Mouse (Mus musculus) embryonic facial prominence, embryonic 15.5 days (tissue): ENCODE results near the gene Asf1b. TPM values are rescaled to one million over a fixed set of nuclear protein-coding genes. Genes with fewer than 3 reads are reported as not detected.

Experiments
- ATAC-seq: fragments of 200-750 bp; cut with Nextera tagmentation; 2 replicates; pipeline ENCODE4 v1.8.0; 2017; ENCODE audit warnings: low read depth, moderate TSS enrichment; ENCODE audit not compliant: insufficient number of reproducible peaks, low FRiP score, low TSS enrichment
- H3K27ac ChIP-seq: fragments of 300-500 bp; sonication (generic); replicated peaks from 2 replicates; pipeline ENCODE4 v1.5.1; 2015; ENCODE audit warnings: mild to moderate bottlenecking, inconsistent platforms
- H3K27me3 ChIP-seq: fragments of 300-500 bp; sonication (generic); 2 replicates; pipeline ENCODE4 v1.6.1; 2015; ENCODE audit warnings: inconsistent platforms
- H3K36me3 ChIP-seq: fragments of 300-500 bp; sonication (generic); 2 replicates; pipeline ENCODE4 v1.6.1; 2015; ENCODE audit warnings: mild to moderate bottlenecking, inconsistent platforms
- H3K4me1 ChIP-seq: fragments of 300-500 bp; sonication (generic); 2 replicates; pipeline ENCODE4 v1.6.1; 2015; ENCODE audit warnings: inconsistent platforms
- H3K4me2 ChIP-seq: fragments of 300-500 bp; sonication (generic); replicated peaks from 2 replicates; pipeline ENCODE4 v1.6.1; 2015; ENCODE audit warnings: mild to moderate bottlenecking, inconsistent platforms
- H3K4me3 ChIP-seq: fragments of 300-500 bp; sonication (generic); replicated peaks from 2 replicates; pipeline ENCODE4 v1.5.1; 2015; ENCODE audit warnings: mild to moderate bottlenecking, inconsistent platforms
- H3K9ac ChIP-seq: fragments of 300-500 bp; sonication (generic); 2 replicates; pipeline ENCODE4 v1.6.1; 2015; ENCODE audit warnings: inconsistent platforms
- H3K9me3 ChIP-seq: fragments of 300-500 bp; sonication (generic); replicated peaks from 2 replicates; pipeline ENCODE4 v1.6.1; 2016; ENCODE audit warnings: inconsistent platforms
- WGBS: fragments of 180-500 bp; shearing (Covaris S2); methylation state at CpG from one replicate; pipeline ENCODE4 v1.1.7; 2015; 5-methylcytosine and 5-hydroxymethylcytosine counted together
- microRNA counts: library from miRNA; unstranded; fragments of <30 nt; microRNA quantifications from one replicate; lab custom pipeline; 2016
- microRNA-seq: library from miRNA; unstranded; fragments of <30 nt; microRNA quantifications from one replicate; pipeline ENCODE4, GENCODE M21; 2016; ENCODE audit warnings: borderline number of aligned reads
- polyA plus RNA-seq: library from polyadenylated mRNA; unstranded; fragments of >200 nt; fragmentation: Nextera tagmentation; extraction: Ambion mirVana; gene quantifications from 2 replicates; pipeline ENCODE4 v1.2.1, GENCODE M21; 2015

Gene Asf1b
- polyA plus RNA-seq, 1 experiment from 2014 or later, result 57.2 TPM

DNA sequence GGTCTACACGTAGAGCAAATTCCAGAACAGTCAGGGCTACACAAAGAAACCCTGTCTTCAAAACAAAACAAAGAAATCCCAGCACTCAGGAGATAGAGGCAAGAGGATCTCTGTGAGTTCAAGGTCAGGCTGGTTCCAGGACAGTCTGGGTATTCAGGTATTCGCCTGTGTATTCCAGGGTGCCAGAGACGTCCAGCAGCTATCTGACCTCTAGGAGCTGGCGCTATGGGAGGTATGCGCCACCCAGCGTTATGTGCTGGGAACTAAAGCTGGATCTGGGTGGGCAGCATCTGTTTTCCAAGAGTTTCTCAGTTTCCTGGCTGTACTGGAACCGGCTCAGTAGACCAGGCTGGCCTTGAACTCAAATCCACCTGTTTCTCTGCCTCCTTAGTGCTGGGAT lies 53.1 kb downstream of the Asf1b start:
- no peak for ATAC-seq
- WGBS, result 28% methylated on average over 7 of the region's 7 CpGs
- Histone ChIP-seq H3K9ac (no peak overlapping the region), H3K4me3 (no peak overlapping the region), H3K36me3 (no peaks in the 10 kb centered on the region), H3K4me2 (no peak overlapping the region), H3K27me3 (peaks cover 35% of the 10 kb centered on the region), H3K27ac (no peak overlapping the region), H3K9me3 (no peaks in the 10 kb centered on the region), H3K4me1 (peaks cover 47% of the 10 kb centered on the region)

DNA sequence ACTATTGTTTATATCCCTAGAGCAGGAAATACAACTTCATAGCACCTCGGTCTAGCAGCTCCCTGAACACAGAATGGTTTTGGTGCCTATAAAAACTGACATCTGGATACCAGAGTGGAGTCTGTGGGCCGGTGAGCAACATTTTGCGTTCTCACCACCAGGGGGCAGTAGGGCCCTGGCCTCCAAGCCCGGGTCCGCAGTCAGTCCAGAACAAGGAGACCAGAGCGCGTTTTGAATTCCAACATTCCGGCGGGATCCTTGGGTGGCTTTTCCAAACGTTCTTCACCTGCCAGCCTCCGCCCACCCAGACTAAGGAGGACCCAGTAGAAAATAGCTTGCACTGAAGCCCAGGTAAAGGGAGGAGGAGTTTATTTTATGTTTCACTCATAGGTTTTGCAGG lies 54.6 kb downstream of the Asf1b start:
- Histone ChIP-seq H3K9ac (no peak overlapping the region), H3K36me3 (no peaks in the 10 kb centered on the region), H3K4me1 (peaks cover 36% of the 10 kb centered on the region), H3K27me3 (peaks cover 41% of the 10 kb centered on the region), H3K9me3 (no peaks in the 10 kb centered on the region), H3K27ac (no peak overlapping the region), H3K4me2 (no peak overlapping the region), H3K4me3 (no peak overlapping the region)
- 0 out of 2 replicates have a peak, but pooled peaks have one; percentile 16 for ATAC-seq
- under 1% methylated on average over 11 of the region's 11 CpGs for WGBS

DNA sequence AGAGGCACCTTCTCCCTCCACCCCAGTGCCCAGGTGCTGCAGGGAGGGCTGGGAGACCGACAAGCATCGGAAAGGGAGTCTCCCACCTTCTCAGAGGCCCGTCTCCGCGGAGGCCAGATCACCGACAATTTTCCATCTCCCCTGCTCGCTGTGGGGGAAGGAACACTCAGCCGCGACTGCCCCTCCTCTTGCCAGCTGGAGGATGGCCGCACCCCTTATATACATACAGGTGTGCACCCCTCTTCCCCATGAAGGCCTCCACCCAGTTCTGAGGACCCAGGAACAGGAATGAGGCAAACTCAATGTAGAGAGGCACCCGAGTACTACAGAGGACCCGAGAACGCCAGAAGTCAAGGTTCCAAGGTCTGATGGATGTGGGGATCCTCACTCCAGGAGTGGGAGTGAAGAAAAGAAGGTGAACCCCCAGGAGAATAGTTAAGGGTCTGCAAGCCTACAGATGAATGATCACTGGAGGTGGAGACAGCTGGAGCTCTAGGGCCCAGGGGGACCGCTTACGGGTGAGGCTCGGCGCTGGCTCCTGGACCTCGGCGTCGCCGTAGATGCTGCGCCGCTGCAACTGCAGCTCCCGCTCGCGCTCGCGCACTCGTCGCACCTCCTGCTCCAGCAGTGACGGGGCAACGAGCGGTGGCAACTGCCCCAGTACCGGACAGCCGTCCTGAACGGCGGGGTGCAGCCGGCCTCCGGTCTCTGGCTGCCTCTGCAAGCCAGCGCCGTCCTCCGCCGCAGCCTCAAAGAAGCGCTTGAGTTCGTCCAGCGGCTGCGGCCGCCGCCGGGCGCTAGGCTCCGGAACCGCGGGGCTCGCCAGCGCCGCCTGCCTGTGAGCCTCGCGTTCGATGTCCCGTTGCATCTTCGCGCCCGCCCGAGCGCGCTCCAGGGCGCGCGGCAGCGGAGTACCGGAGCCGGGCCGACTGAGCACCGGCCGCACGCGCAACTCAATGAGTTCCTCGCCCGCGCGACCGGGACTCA lies 55.6 kb downstream of the Asf1b start:
- Histone ChIP-seq H3K36me3 (no peaks in the 10 kb centered on the region), H3K4me2 (peak overlapping the region; percentile 99), H3K27ac (no peak overlapping the region), H3K4me3 (peak overlapping the region; percentile 54), H3K27me3 (peaks cover 41% of the 10 kb centered on the region), H3K9me3 (no peaks in the 10 kb centered on the region), H3K4me1 (peaks cover 32% of the 10 kb centered on the region), H3K9ac (peak overlapping the region; percentile 35)
- peak; percentile 48 for ATAC-seq
- WGBS, result under 1% methylated on average over 75 of the region's 83 CpGs

DNA sequence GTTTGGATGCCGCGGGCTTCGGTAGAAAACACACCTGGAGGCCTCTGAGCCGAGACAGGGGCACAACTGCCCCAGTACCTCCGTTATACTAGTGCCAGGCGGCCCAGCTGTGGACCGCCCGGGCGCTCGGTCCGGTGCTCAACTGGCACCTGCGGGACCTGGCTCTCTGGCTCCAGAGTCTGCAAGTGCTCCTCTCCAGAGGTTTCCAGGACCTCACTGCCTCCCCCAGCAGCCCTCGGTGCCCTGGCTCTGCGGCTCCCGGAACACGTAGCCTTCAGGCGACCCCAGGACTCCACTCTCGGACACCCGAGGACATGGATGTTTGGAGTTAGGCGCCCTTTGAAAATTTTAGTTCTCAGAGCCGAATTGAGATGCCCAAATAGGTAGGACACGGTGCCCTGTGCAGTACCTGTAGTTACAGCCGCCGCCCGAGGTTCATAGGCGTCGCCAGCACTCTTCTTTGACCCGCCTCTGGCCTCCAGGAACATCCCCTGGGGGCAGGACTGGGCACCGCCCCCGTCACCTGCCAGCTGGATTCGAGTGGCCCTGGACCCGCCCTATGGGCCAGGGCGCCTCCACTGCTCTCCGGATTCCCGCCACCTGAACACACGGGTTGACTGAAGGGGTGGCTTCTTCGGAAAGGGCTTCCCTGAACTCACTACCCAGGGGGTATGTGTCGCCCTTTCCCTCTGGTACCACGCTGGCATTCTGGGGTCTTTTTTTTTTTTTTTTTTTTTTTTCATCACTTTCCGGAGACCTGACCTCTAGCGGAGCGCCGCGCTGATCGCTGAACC lies 56.6 kb downstream of the Asf1b start, which contains the start of gene 2210011C24Rik:
Gene 2210011C24Rik (minus strand): TSS at position 467 of the 794 bp plus-strand sequence.
- H3K4me1 ChIP-seq, result peaks cover 32% of the 10 kb centered on the region
- H3K27ac ChIP-seq, result no peak within 1 kb of the TSS
- H3K9me3 ChIP-seq, result no peaks in the 10 kb centered on the region
- peak within 1 kb of the TSS; percentile 99 for H3K4me2 ChIP-seq
- H3K9ac ChIP-seq, result peak within 1 kb of the TSS; percentile 35
- ATAC-seq, result no peak
- peak within 1 kb of the TSS; percentile 54 for H3K4me3 ChIP-seq
- WGBS, result 1% methylated on average over 44 of the region's 45 CpGs
- H3K36me3 ChIP-seq, result no peaks in the 10 kb centered on the region
- H3K27me3 ChIP-seq, result peaks cover 41% of the 10 kb centered on the region

DNA sequence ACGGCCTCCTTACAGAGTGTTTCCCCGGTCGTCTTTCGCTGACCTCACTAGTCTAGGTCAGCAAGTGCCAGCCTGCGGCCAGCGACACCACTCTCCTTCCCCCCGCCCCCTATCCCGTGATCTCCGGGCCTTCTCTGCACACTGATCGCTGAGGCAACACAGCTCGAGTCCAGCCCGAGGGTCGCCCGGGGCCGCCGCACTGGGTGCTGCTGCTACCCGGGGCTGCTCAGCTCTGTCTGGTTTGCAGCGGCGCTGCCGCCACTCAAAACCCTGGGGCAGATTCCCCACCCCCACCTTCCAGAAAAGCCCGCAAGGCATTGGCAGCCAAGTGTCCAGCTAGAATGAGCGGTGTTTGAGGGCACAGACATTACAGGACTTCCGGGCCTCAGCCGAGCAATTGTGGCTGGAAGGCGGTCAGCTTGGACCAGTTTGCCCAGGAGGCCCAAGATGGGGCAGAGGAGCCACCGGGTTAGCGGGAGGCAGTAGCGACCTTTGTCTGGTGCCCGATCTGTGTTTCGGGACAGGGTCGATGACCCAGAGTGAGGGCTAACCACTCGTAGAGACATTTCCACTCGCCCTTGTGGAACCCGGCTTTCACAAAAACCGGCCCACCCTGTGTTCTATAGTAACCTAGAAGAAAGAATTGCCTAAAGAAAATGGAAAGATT lies 57.3 kb downstream of the Asf1b start:
- Histone ChIP-seq H3K36me3 (no peaks in the 10 kb centered on the region), H3K4me2 (peak overlapping the region; percentile 99), H3K9ac (no peak overlapping the region), H3K27ac (no peak overlapping the region), H3K27me3 (peaks cover 41% of the 10 kb centered on the region), H3K4me1 (peaks cover 32% of the 10 kb centered on the region), H3K9me3 (no peaks in the 10 kb centered on the region), H3K4me3 (peak overlapping the region; percentile 54)
- no peak for ATAC-seq
- WGBS, result 7% methylated on average over 35 of the region's 35 CpGs

DNA sequence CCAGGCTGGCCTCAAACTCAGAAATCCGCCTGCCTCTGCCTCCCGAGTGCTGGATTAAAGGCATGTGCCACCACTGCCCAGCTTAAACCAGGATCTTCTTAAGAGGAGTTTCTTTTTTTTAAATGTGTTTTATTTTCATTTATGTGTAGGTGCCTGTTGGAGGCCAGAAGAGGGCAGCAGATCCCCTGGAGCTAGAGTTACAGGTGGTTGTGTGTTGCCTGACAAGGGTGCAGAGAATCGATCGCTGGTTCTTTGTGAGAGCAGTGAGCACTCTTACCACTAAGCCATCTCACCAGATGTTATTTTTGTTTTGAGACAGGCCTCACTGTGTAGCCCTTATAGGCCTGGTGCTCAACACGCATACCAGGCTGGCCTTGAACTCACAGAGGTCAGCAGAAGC lies 60.5 kb downstream of the Asf1b start:
- Histone ChIP-seq H3K4me2 (no peak overlapping the region), H3K4me1 (peaks cover 20% of the 10 kb centered on the region)
- 92% methylated on average over 5 of the region's 5 CpGs for WGBS

DNA sequence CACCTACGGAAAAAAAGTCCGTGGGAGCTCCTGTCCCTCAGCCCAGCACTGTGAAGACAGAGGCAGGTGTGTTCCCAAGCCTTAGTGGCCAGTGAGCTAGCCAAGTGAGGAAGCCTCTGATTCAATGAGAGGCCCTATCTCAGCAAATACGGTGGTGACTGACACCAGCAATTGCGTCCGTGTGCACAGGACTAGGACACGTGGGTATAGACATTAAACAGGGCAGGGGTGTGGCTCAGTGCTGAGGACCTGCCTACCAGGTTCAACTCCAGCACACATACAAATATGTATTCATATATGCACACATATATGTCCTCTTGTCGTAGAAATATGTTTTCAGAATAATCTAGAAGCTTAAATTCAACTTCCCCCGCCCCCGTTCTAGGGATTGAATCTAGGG lies 64.4 kb downstream of the Asf1b start:
- Histone ChIP-seq H3K9me3 (no peaks in the 10 kb centered on the region), H3K4me2 (no peak overlapping the region), H3K4me3 (no peak overlapping the region), H3K9ac (no peak overlapping the region), H3K4me1 (peaks cover 7% of the 10 kb centered on the region; the same call in 1 of the 2 replicates), H3K27ac (no peak overlapping the region), H3K27me3 (peaks cover 15% of the 10 kb centered on the region; the same call in 1 of the 2 replicates), H3K36me3 (no peaks in the 10 kb centered on the region)
- no peak for ATAC-seq
- WGBS, result 77% methylated on average over 9 of the region's 9 CpGs

More for the DNA sequence above, 60.5 kb downstream of the Asf1b start:
- H3K27ac ChIP-seq, result no peak overlapping the region
- no peaks in the 10 kb centered on the region for H3K36me3 ChIP-seq
- ATAC-seq, result no peak
- no peaks in the 10 kb centered on the region for H3K9me3 ChIP-seq
- no peak overlapping the region for H3K9ac ChIP-seq
- no peak overlapping the region for H3K4me3 ChIP-seq
- H3K27me3 ChIP-seq, result peaks cover 37% of the 10 kb centered on the region

MicroRNA genes within 50 kb of the gene (microRNA counts, 519-probe panel; counts per million panel counts)
- not detected for microRNA mmu-miR-1199 (lab: Ali Mortazavi, UCI)

Small RNAs within 50 kb of the gene (microRNA-seq; reads per million reads assigned to microRNA genes)
- not detected for gene Gm44330
- not detected for gene Gm44450
- gene Mir1199, result not detected
- 1.4 reads per million for gene Mir8111

Other genes starting within 250 kb of the Asf1b start
- 132 and 134 TPM in 2 replicates for gene Ddx39, start 240.3 kb upstream of the Asf1b start, polyA plus RNA-seq
- gene Adgre5, start 214.2 kb upstream of the Asf1b start, polyA plus RNA-seq, result 44.3 and 50.1 TPM in 2 replicates
- gene Adgrl1, start 55.4 kb upstream of the Asf1b start, polyA plus RNA-seq, result 22.8 and 23.2 TPM in 2 replicates
- 0.45 and 0.60 TPM in 2 replicates for gene Gm10644, start 302 bp upstream of the Asf1b start, polyA plus RNA-seq
- gene Prkaca, start 17.5 kb downstream of the Asf1b start, polyA plus RNA-seq, result 199 and 217 TPM in 2 replicates
- 10.3 and 13.2 TPM in 2 replicates for gene Samd1, start 42.2 kb downstream of the Asf1b start, polyA plus RNA-seq
- gene 1700067K01Rik, start 46.0 kb downstream of the Asf1b start, polyA plus RNA-seq, result 1.2 and 1.8 TPM in 2 replicates
- gene 2210011C24Rik, start 56.7 kb downstream of the Asf1b start, polyA plus RNA-seq, result 0.88 and 1.5 TPM in 2 replicates
- 6.5 and 8.6 TPM in 2 replicates for gene Palm3, start 66.0 kb downstream of the Asf1b start, polyA plus RNA-seq
- gene Il27ra, start 87.1 kb downstream of the Asf1b start, polyA plus RNA-seq, result 1.4 TPM in 2 replicates
- gene Rln3, start 89.5 kb downstream of the Asf1b start, polyA plus RNA-seq, result not detected in 2 replicates
- 1.6 and 1.7 TPM in 2 replicates for gene Gm10643, start 109.6 kb downstream of the Asf1b start, polyA plus RNA-seq
- 9.8 and 10.2 TPM in 2 replicates for gene Rfx1, start 111.3 kb downstream of the Asf1b start, polyA plus RNA-seq
- 8.0 and 9.4 TPM in 2 replicates for gene Dcaf15, start 149.3 kb downstream of the Asf1b start, polyA plus RNA-seq
- gene Podnl1, start 170.5 kb downstream of the Asf1b start, polyA plus RNA-seq, result 2.8 and 3.5 TPM in 2 replicates
- gene Cc2d1a, start 192.4 kb downstream of the Asf1b start, polyA plus RNA-seq, result 31.8 and 32.8 TPM in 2 replicates
- 1.9 and 2.3 TPM in 2 replicates for gene 4930432K21Rik, start 192.5 kb downstream of the Asf1b start, polyA plus RNA-seq
- gene Nanos3, start 229.7 kb downstream of the Asf1b start, polyA plus RNA-seq, result 3.5 and 4.0 TPM in 2 replicates